Mouse (Mus musculus): Measurements from ENCODE around the gene Chaf1b.

Chaf1b gene

GRCm38 (mm10) chr16:93912808-93913207 lies 29.1 kb downstream of the Chaf1b start:
- no peak for DNase-seq (ENCODE audit: low read depth, low spot score)

- DNase-seq (ENCODE audit: low read depth, low spot score): no peak
Observed at GRCm38 (mm10) chr16:93913881-93914576, 30.3 kb downstream of the Chaf1b start.

- no peak for DNase-seq (ENCODE audit: low read depth, low spot score)
Observed at GRCm38 (mm10) chr16:93915338-93915849, 31.7 kb downstream of the Chaf1b start.

GRCm38 (mm10) chr16:93917712-93918678 lies 34.3 kb downstream of the Chaf1b start:
- DNase-seq (ENCODE audit: low read depth, low spot score): peak; percentile 68

- no peak for DNase-seq (ENCODE audit: low read depth, low spot score)
Observed at GRCm38 (mm10) chr16:93918679-93919060, 35.0 kb downstream of the Chaf1b start.

- no peak for DNase-seq (ENCODE audit: low read depth, low spot score)
Observed at GRCm38 (mm10) chr16:93919189-93919588, 35.5 kb downstream of the Chaf1b start.

- DNase-seq (ENCODE audit: low read depth, low spot score): no peak
Observed at GRCm38 (mm10) chr16:93920673-93921072, 37.0 kb downstream of the Chaf1b start.

- no peak for DNase-seq (ENCODE audit: low read depth, low spot score)
Observed at GRCm38 (mm10) chr16:93922835-93923389, 39.2 kb downstream of the Chaf1b start.

- no peak for DNase-seq (ENCODE audit: low read depth, low spot score)
Observed at GRCm38 (mm10) chr16:93923788-93924187, 40.1 kb downstream of the Chaf1b start.

GRCm38 (mm10) chr16:93925684-93926247 lies 42.1 kb downstream of the Chaf1b start:
- DNase-seq (ENCODE audit: low read depth, low spot score): no peak

GRCm38 (mm10) chr16:93929370-93930032 lies 45.8 kb downstream of the Chaf1b start:
- DNase-seq (ENCODE audit: low read depth, low spot score): no peak

- DNase-seq (ENCODE audit: low read depth, low spot score): no peak
Observed at GRCm38 (mm10) chr16:93932185-93933168, 48.8 kb downstream of the Chaf1b start.

GRCm38 (mm10) chr16:93934588-93934987 lies 50.9 kb downstream of the Chaf1b start:
- DNase-seq (ENCODE audit: low read depth, low spot score): no peak

GRCm38 (mm10) chr16:93935009-93935408 lies 51.3 kb downstream of the Chaf1b start:
- DNase-seq (ENCODE audit: low read depth, low spot score): no peak

- DNase-seq (ENCODE audit: low read depth, low spot score): peak; percentile 48
Observed at GRCm38 (mm10) chr16:93938400-93938846, 54.7 kb downstream of the Chaf1b start.

- DNase-seq (ENCODE audit: low read depth, low spot score): no peak
Observed at GRCm38 (mm10) chr16:93939961-93940360, 56.3 kb downstream of the Chaf1b start.

- DNase-seq (ENCODE audit: low read depth, low spot score): no peak
Observed at GRCm38 (mm10) chr16:93941781-93942567, 58.3 kb downstream of the Chaf1b start.

GRCm38 (mm10) chr16:93942796-93943502 lies 59.2 kb downstream of the Chaf1b start:
- DNase-seq (ENCODE audit: low read depth, low spot score): no peak
